Mouse (Mus musculus) hindbrain, embryonic 13.5 days (tissue): Measurements from ENCODE around the gene Aldh3a1. TPM values are rescaled to one million over a fixed set of nuclear protein-coding genes. Genes with fewer than 3 reads are reported as not detected.
A peak's percentile ranks its signal among the peaks of the same experiment; 100 is the strongest.
"Not testable (repeated sequence)": the region's sequence is repeated elsewhere in the genome, so short reads cannot be mapped to it uniquely, and the experiment has no call there.

Source experiments
- ATAC-seq: fragments of 200-750 bp; cut with Nextera tagmentation; 2 replicates; pipeline ENCODE4 v1.8.0; 2017; ENCODE audit warnings: moderate TSS enrichment; ENCODE audit not compliant: low FRiP score
- H3K27ac ChIP-seq: fragments of 300-500 bp; sonication (generic); 2 replicates; pipeline ENCODE4 v1.5.1; 2015; ENCODE audit warnings: inconsistent platforms, mild to moderate bottlenecking, moderate library complexity
- H3K27me3 ChIP-seq: fragments of 300-500 bp; sonication (generic); 2 replicates; pipeline ENCODE4 v1.6.1; 2015; ENCODE audit warnings: mild to moderate bottlenecking, inconsistent platforms
- H3K36me3 ChIP-seq: fragments of 300-500 bp; sonication (generic); 2 replicates; pipeline ENCODE4 v1.6.1; 2015; ENCODE audit warnings: mild to moderate bottlenecking, inconsistent platforms
- H3K4me1 ChIP-seq: fragments of 300-500 bp; sonication (generic); replicated peaks from 2 replicates; pipeline ENCODE4 v1.6.1; 2015; ENCODE audit warnings: inconsistent platforms
- H3K4me2 ChIP-seq: fragments of 300-500 bp; sonication (generic); 2 replicates; pipeline ENCODE4 v1.6.1; 2015; ENCODE audit warnings: inconsistent platforms, mild to moderate bottlenecking, moderate library complexity
- H3K4me3 ChIP-seq: fragments of 300-500 bp; sonication (generic); 2 replicates; pipeline ENCODE4 v1.5.1; 2015; ENCODE audit warnings: mild to moderate bottlenecking, inconsistent platforms
- H3K9ac ChIP-seq: fragments of 300-500 bp; sonication (generic); 2 replicates; pipeline ENCODE4 v1.6.1; 2015; ENCODE audit warnings: mild to moderate bottlenecking, inconsistent platforms
- H3K9me3 ChIP-seq: fragments of 300-500 bp; sonication (generic); 2 replicates; pipeline ENCODE4 v1.6.1; 2016; ENCODE audit warnings: inconsistent platforms
- WGBS: fragments of 180-500 bp; shearing (Covaris S2); methylation state at CpG from one replicate; pipeline ENCODE4 v1.1.7; 2015; 5-methylcytosine and 5-hydroxymethylcytosine counted together
- polyA plus RNA-seq: library from polyadenylated mRNA; unstranded; fragments of >200 nt; fragmentation: Nextera tagmentation; extraction: Ambion mirVana; gene quantifications from 2 replicates; pipeline ENCODE4 v1.2.1, GENCODE M21; 2015

Gene Aldh3a1
- polyA plus RNA-seq, 1 experiment from 2014 or later, result not detected

- WGBS, result under 1% methylated on average over 69 of the region's 69 CpGs
- Histone ChIP-seq H3K27ac (peak within 1 kb of the TSS; percentile 99), H3K36me3 (no peaks in the 10 kb centered on the region), H3K9ac (peak within 1 kb of the TSS; percentile 100), H3K27me3 (no peaks in the 10 kb centered on the region), H3K4me1 (peaks cover 43% of the 10 kb centered on the region), H3K4me3 (peak within 1 kb of the TSS; percentile 99), H3K4me2 (peak within 1 kb of the TSS; percentile 76), H3K9me3 (no peaks in the 10 kb centered on the region)
- peak; percentile 97 for ATAC-seq
These were observed 32.3 kb upstream of the Aldh3a1 start, which contains the start of gene Usp22 for GRCm38 (mm10) chr11:61174821-61175658. Gene Usp22 (minus strand): TSS chr11:61175055.

GRCm38 (mm10) chr11:61175778-61176177 is 31.6 kb upstream of the Aldh3a1 start:
- Histone ChIP-seq H3K36me3 (no peaks in the 10 kb centered on the region), H3K4me1 (peaks cover 36% of the 10 kb centered on the region), H3K9ac (no peak overlapping the region), H3K9me3 (no peaks in the 10 kb centered on the region), H3K4me2 (peak overlapping the region; percentile 48), H3K27me3 (no peaks in the 10 kb centered on the region), H3K4me3 (peak overlapping the region; percentile 0; the same call in 1 of the 2 replicates), H3K27ac (peak overlapping the region; percentile 99)
- no peak for ATAC-seq
- WGBS, result 60% methylated on average over 5 of the region's 5 CpGs

GRCm38 (mm10) chr11:61176321-61176720 is 31.0 kb upstream of the Aldh3a1 start:
- peak overlapping the region; percentile 99 for H3K27ac ChIP-seq
- no peak overlapping the region for H3K9ac ChIP-seq
- WGBS, result 89% methylated on average over 1 of the region's 1 CpGs

GRCm38 (mm10) chr11:61180361-61180760 is 27.0 kb upstream of the Aldh3a1 start:
- no peak overlapping the region for H3K4me2 ChIP-seq
- H3K4me1 ChIP-seq, result peaks cover 6% of the 10 kb centered on the region
- peak overlapping the region; percentile 66 for H3K27ac ChIP-seq
- no peak overlapping the region for H3K4me3 ChIP-seq
- 76% methylated on average over 3 of the region's 3 CpGs for WGBS
- H3K27me3 ChIP-seq, result no peaks in the 10 kb centered on the region
- no peaks in the 10 kb centered on the region for H3K9me3 ChIP-seq
- no peak for ATAC-seq
- no peaks in the 10 kb centered on the region for H3K36me3 ChIP-seq
- H3K9ac ChIP-seq, result no peak overlapping the region

More at GRCm38 (mm10) chr11:61176321-61176720, 31.0 kb upstream of the Aldh3a1 start:
- no peaks in the 10 kb centered on the region for H3K9me3 ChIP-seq
- peak overlapping the region; percentile 48; the same call in 1 of the 2 replicates for H3K4me2 ChIP-seq
- no peaks in the 10 kb centered on the region for H3K27me3 ChIP-seq
- no peaks in the 10 kb centered on the region for H3K36me3 ChIP-seq
- no peak overlapping the region for H3K4me3 ChIP-seq
- ATAC-seq, result no peak
- H3K4me1 ChIP-seq, result peaks cover 30% of the 10 kb centered on the region

GRCm38 (mm10) chr11:61181624-61182023 is 25.7 kb upstream of the Aldh3a1 start:
- no peaks in the 10 kb centered on the region for H3K4me1 ChIP-seq
- no peaks in the 10 kb centered on the region for H3K36me3 ChIP-seq
- H3K27me3 ChIP-seq, result no peaks in the 10 kb centered on the region
- no peak overlapping the region for H3K4me3 ChIP-seq
- no peak for ATAC-seq
- no peak overlapping the region for H3K27ac ChIP-seq
- H3K9me3 ChIP-seq, result no peaks in the 10 kb centered on the region
- no peak overlapping the region for H3K9ac ChIP-seq
- H3K4me2 ChIP-seq, result no peak overlapping the region

GRCm38 (mm10) chr11:61183820-61184219 is 23.5 kb upstream of the Aldh3a1 start:
- Histone ChIP-seq H3K4me2 (no peak overlapping the region), H3K27ac (no peak overlapping the region), H3K4me1 (no peaks in the 10 kb centered on the region), H3K36me3 (no peaks in the 10 kb centered on the region), H3K27me3 (no peaks in the 10 kb centered on the region), H3K9me3 (no peaks in the 10 kb centered on the region), H3K9ac (no peak overlapping the region), H3K4me3 (no peak overlapping the region)
- WGBS, result 91% methylated on average over 1 of the region's 1 CpGs
- ATAC-seq, result no peak

- WGBS, result 53% methylated on average over 2 of the region's 2 CpGs
- H3K27ac ChIP-seq, result no peak overlapping the region
- H3K4me1 ChIP-seq, result no peaks in the 10 kb centered on the region
- no peaks in the 10 kb centered on the region for H3K9me3 ChIP-seq
- H3K4me3 ChIP-seq, result no peak overlapping the region
- no peaks in the 10 kb centered on the region for H3K36me3 ChIP-seq
- H3K4me2 ChIP-seq, result no peak overlapping the region
- ATAC-seq, result no peak
- H3K9ac ChIP-seq, result no peak overlapping the region
- H3K27me3 ChIP-seq, result 0 out of 2 replicates have a peak, but pooled peaks cover 6% of the 10 kb centered on the region
These were observed 16.6 kb upstream of the Aldh3a1 start for GRCm38 (mm10) chr11:61190776-61191175.

- not testable (repeated sequence) for H3K27me3 ChIP-seq, H3K4me2 ChIP-seq, H3K27ac ChIP-seq, ATAC-seq, H3K9me3 ChIP-seq, H3K36me3 ChIP-seq, H3K4me3 ChIP-seq, H3K4me1 ChIP-seq, H3K9ac ChIP-seq
- 94% methylated on average over 7 of the region's 10 CpGs for WGBS
These were observed 15.2 kb upstream of the Aldh3a1 start for GRCm38 (mm10) chr11:61192123-61192522.

GRCm38 (mm10) chr11:61192779-61193178 is 14.6 kb upstream of the Aldh3a1 start:
- WGBS, result 100% methylated on average over 2 of the region's 2 CpGs
- H3K4me2 ChIP-seq, result no peak overlapping the region
- no peak overlapping the region for H3K9ac ChIP-seq
- no peaks in the 10 kb centered on the region for H3K9me3 ChIP-seq
- no peaks in the 10 kb centered on the region for H3K36me3 ChIP-seq
- no peaks in the 10 kb centered on the region for H3K4me1 ChIP-seq
- no peak for ATAC-seq
- H3K4me3 ChIP-seq, result no peak overlapping the region
- no peak overlapping the region for H3K27ac ChIP-seq
- 0 out of 2 replicates have a peak, but pooled peaks cover 6% of the 10 kb centered on the region for H3K27me3 ChIP-seq

- H3K4me2 ChIP-seq, result no peak overlapping the region
- H3K4me3 ChIP-seq, result no peak overlapping the region
- no peak overlapping the region for H3K9ac ChIP-seq
- no peaks in the 10 kb centered on the region for H3K36me3 ChIP-seq
- ATAC-seq, result no peak
- WGBS, result 11% methylated on average over 9 of the region's 9 CpGs
- H3K9me3 ChIP-seq, result no peaks in the 10 kb centered on the region
- 0 out of 2 replicates have a peak, but pooled peaks cover 6% of the 10 kb centered on the region for H3K27me3 ChIP-seq
- H3K27ac ChIP-seq, result no peak overlapping the region
- no peaks in the 10 kb centered on the region for H3K4me1 ChIP-seq
These were observed 13.9 kb upstream of the Aldh3a1 start for GRCm38 (mm10) chr11:61193392-61193791.

GRCm38 (mm10) chr11:61196616-61197353 is 10.6 kb upstream of the Aldh3a1 start:
- no peak overlapping the region for H3K4me3 ChIP-seq
- H3K4me2 ChIP-seq, result no peak overlapping the region
- H3K27me3 ChIP-seq, result 0 out of 2 replicates have a peak, but pooled peaks cover 6% of the 10 kb centered on the region
- WGBS, result 87% methylated on average over 14 of the region's 14 CpGs
- no peak for ATAC-seq
- H3K4me1 ChIP-seq, result no peaks in the 10 kb centered on the region
- no peaks in the 10 kb centered on the region for H3K36me3 ChIP-seq
- H3K9ac ChIP-seq, result no peak overlapping the region
- H3K27ac ChIP-seq, result no peak overlapping the region
- no peaks in the 10 kb centered on the region for H3K9me3 ChIP-seq

- Histone ChIP-seq H3K4me1 (0 out of 2 replicates have a peak, but pooled peaks cover 4% of the 10 kb centered on the region), H3K4me2 (no peak overlapping the region), H3K27ac (no peak overlapping the region), H3K9ac (no peak overlapping the region), H3K36me3 (no peaks in the 10 kb centered on the region), H3K4me3 (no peak overlapping the region), H3K9me3 (no peaks in the 10 kb centered on the region), H3K27me3 (0 out of 2 replicates have a peak, but pooled peaks cover 6% of the 10 kb centered on the region)
- no peak for ATAC-seq
These were observed 9.4 kb upstream of the Aldh3a1 start for GRCm38 (mm10) chr11:61197935-61198334.
